Mouse (Mus musculus) neural tube, embryonic 13.5 days (tissue): ENCODE data around the gene Nrip2. TPM values are rescaled to one million over a fixed set of nuclear protein-coding genes. Genes with fewer than 3 reads are reported as not detected.

Source experiments
- ATAC-seq: fragments of 200-750 bp; cut with Nextera tagmentation; 2 replicates; pipeline ENCODE4 v1.8.0; 2017; ENCODE audit warnings: low read depth, mild to moderate bottlenecking, moderate TSS enrichment, moderate library complexity
- H3K27ac ChIP-seq: fragments of 300-500 bp; sonication (generic); replicated peaks from 2 replicates; pipeline ENCODE4 v1.5.1; 2015; ENCODE audit warnings: moderate library complexity, mild to moderate bottlenecking, inconsistent platforms
- H3K27me3 ChIP-seq: fragments of 300-500 bp; sonication (generic); 2 replicates; pipeline ENCODE4 v1.6.1; 2015; ENCODE audit warnings: mild to moderate bottlenecking, inconsistent platforms
- H3K36me3 ChIP-seq: fragments of 300-500 bp; sonication (generic); 2 replicates; pipeline ENCODE4 v1.6.1; 2015; ENCODE audit warnings: mild to moderate bottlenecking, inconsistent platforms
- H3K4me1 ChIP-seq: fragments of 300-500 bp; sonication (generic); replicated peaks from 2 replicates; pipeline ENCODE4 v1.6.1; 2015; ENCODE audit warnings: inconsistent platforms
- H3K4me2 ChIP-seq: fragments of 300-500 bp; sonication (generic); 2 replicates; pipeline ENCODE4 v1.6.1; 2015; ENCODE audit warnings: inconsistent platforms, mild to moderate bottlenecking, moderate library complexity
- H3K4me3 ChIP-seq: fragments of 300-500 bp; sonication (generic); 2 replicates; pipeline ENCODE4 v1.5.1; 2015; ENCODE audit warnings: mild to moderate bottlenecking, inconsistent platforms
- H3K9ac ChIP-seq: fragments of 300-500 bp; sonication (generic); 2 replicates; pipeline ENCODE4 v1.6.1; 2015; ENCODE audit warnings: moderate library complexity, mild to moderate bottlenecking, inconsistent platforms
- H3K9me3 ChIP-seq: fragments of 300-500 bp; sonication (generic); 2 replicates; pipeline ENCODE4 v1.6.1; 2016; ENCODE audit warnings: inconsistent platforms
- WGBS: fragments of 180-500 bp; shearing (Covaris S2); methylation state at CpG from one replicate; pipeline ENCODE4 v1.1.7; 2015; 5-methylcytosine and 5-hydroxymethylcytosine counted together
- polyA plus RNA-seq: library from polyadenylated mRNA; unstranded; fragments of >200 nt; fragmentation: Nextera tagmentation; extraction: Ambion mirVana; gene quantifications from 2 replicates; pipeline ENCODE4 v1.2.1, GENCODE M21; 2015

Nrip2 gene
- polyA plus RNA-seq, 1 experiment from 2014 or later = 8.6 TPM

GRCm38 (mm10) chr6:128399421-128400185, 507 bp downstream of the Nrip2 start:
- ATAC-seq = peak; percentile 86
- Histone ChIP-seq H3K36me3 (0 out of 2 replicates have a peak, but pooled peaks cover 2% of the 10 kb centered on the region), H3K4me3 (peak overlapping the region; percentile 26), H3K27ac (peak overlapping the region; percentile 77), H3K4me2 (peak overlapping the region; percentile 49), H3K4me1 (peaks cover 25% of the 10 kb centered on the region), H3K9ac (peak overlapping the region; percentile 41), H3K9me3 (no peaks in the 10 kb centered on the region), H3K27me3 (no peaks in the 10 kb centered on the region)
- 25% methylated on average over 14 of the region's 21 CpGs for WGBS

DNA sequence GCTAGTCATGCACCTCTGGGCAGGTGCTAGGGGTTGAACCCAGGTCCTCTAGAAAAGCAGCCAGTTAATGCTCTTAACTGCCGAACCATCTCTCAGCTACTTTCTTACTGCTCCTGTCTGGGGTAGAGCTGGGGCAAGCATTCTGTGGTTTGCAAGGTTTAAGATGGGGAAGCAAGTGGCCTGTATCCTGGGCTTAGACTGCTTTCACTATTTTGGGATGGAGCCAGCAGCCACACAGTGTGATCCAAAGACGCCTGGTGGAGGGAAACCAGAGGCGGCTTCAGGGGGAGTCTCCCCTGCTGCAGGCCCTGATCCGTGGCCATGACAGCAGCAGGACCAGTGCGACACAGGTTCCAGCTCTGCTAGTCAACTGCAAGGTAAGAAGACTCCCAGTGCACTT, 5.6 kb downstream of the Nrip2 start:
- no peak for ATAC-seq
- Histone ChIP-seq H3K4me3 (no peak overlapping the region), H3K9ac (no peak overlapping the region), H3K9me3 (no peaks in the 10 kb centered on the region), H3K4me2 (no peak overlapping the region), H3K4me1 (peaks cover 18% of the 10 kb centered on the region), H3K27ac (no peak overlapping the region), H3K27me3 (no peaks in the 10 kb centered on the region), H3K36me3 (peaks cover 49% of the 10 kb centered on the region)
- 69% methylated on average over 5 of the region's 5 CpGs for WGBS

DNA sequence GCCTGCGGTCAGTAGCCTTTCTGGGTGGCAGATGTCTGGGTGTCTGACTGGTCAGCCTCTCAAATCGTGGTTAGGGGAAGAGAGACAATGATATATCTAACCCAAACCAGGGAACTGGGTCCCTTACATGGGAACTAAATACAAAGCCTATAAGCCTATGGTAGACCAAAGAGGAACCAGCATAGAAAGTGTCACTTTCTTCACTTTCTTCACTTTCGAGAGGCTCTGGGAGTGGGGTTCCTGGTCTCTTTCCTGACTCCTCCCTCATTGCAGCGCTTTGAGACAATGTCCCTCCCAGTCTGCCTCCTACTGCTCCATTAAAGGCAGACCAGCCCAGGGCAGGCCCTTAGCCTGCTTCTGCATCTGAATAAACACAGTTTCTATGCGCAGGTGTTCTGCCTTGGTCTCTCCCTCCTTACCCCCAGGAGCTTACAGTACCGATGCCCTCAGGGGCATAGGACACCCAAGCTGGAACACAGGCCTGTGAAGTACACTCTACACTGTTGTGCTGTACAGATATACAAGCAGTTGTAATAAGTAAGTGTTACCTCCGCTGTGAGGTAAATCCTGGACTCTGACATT, 9.5 kb downstream of the Nrip2 start:
- no peak overlapping the region for H3K9ac ChIP-seq
- H3K36me3 ChIP-seq = peaks cover 85% of the 10 kb centered on the region
- no peak for ATAC-seq
- H3K27me3 ChIP-seq = no peaks in the 10 kb centered on the region
- no peaks in the 10 kb centered on the region for H3K9me3 ChIP-seq
- 88% methylated on average over 7 of the region's 7 CpGs for WGBS
- no peaks in the 10 kb centered on the region for H3K4me1 ChIP-seq
- no peak overlapping the region for H3K27ac ChIP-seq
- H3K4me3 ChIP-seq = no peak overlapping the region
- H3K4me2 ChIP-seq = no peak overlapping the region

DNA sequence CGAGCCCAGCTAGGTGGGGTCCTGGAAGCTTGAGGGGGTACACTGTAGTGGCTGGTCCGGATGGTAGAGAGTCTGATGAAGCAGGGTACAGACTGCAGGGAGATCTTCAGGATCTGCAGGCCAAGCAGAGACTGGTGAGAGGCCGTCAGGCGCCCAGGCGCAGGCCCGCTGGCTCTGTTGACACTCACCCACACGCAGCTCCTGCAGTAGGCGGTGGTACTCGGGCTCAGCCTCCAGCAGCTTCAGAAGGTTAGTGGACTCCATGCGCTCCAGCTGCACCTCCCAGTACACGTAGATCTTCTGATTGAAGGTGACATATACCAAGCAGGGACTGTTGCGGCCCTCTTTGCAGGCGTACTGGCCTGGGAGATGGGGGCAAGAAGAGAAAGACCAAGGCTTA, 11.2 kb downstream of the Nrip2 start:
- Histone ChIP-seq H3K4me1 (no peaks in the 10 kb centered on the region), H3K4me3 (no peak overlapping the region), H3K9ac (no peak overlapping the region), H3K36me3 (peaks cover 84% of the 10 kb centered on the region), H3K27me3 (no peaks in the 10 kb centered on the region), H3K4me2 (no peak overlapping the region), H3K27ac (no peak overlapping the region), H3K9me3 (no peaks in the 10 kb centered on the region)
- ATAC-seq = no peak
- 96% methylated on average over 13 of the region's 13 CpGs for WGBS

GRCm38 (mm10) chr6:128411115-128411514, 12.0 kb downstream of the Nrip2 start:
- Histone ChIP-seq H3K4me1 (no peaks in the 10 kb centered on the region), H3K36me3 (peaks cover 84% of the 10 kb centered on the region), H3K4me3 (no peak overlapping the region), H3K4me2 (no peak overlapping the region), H3K27ac (no peak overlapping the region), H3K9me3 (no peaks in the 10 kb centered on the region), H3K9ac (no peak overlapping the region), H3K27me3 (no peaks in the 10 kb centered on the region)
- WGBS = 21% methylated on average over 3 of the region's 3 CpGs
- ATAC-seq = peak; percentile 29; the same call in 1 of the 2 replicates

GRCm38 (mm10) chr6:128416169-128416568, 17.1 kb downstream of the Nrip2 start:
- peaks cover 36% of the 10 kb centered on the region for H3K36me3 ChIP-seq
- H3K27me3 ChIP-seq = no peaks in the 10 kb centered on the region
- no peak overlapping the region for H3K9ac ChIP-seq
- H3K4me1 ChIP-seq = no peaks in the 10 kb centered on the region; the same call in 1 of the 2 replicates
- 90% methylated on average over 5 of the region's 5 CpGs for WGBS
- no peak overlapping the region for H3K27ac ChIP-seq
- ATAC-seq = no peak
- no peaks in the 10 kb centered on the region for H3K9me3 ChIP-seq
- H3K4me3 ChIP-seq = no peak overlapping the region
- no peak overlapping the region for H3K4me2 ChIP-seq

- no peak overlapping the region for H3K9ac ChIP-seq
- ATAC-seq = no peak
Observed at GRCm38 (mm10) chr6:128418076-128418475, 19.0 kb downstream of the Nrip2 start.

GRCm38 (mm10) chr6:128421036-128421435, 21.9 kb downstream of the Nrip2 start:
- H3K9ac ChIP-seq = no peak overlapping the region
- H3K27me3 ChIP-seq = no peaks in the 10 kb centered on the region
- H3K36me3 ChIP-seq = peaks cover 2% of the 10 kb centered on the region; the same call in 1 of the 2 replicates
- H3K4me2 ChIP-seq = no peak overlapping the region
- H3K9me3 ChIP-seq = no peaks in the 10 kb centered on the region
- WGBS = 95% methylated on average over 2 of the region's 2 CpGs
- peaks cover 18% of the 10 kb centered on the region for H3K4me1 ChIP-seq
- H3K4me3 ChIP-seq = no peak overlapping the region
- no peak overlapping the region for H3K27ac ChIP-seq
- no peak for ATAC-seq

More at GRCm38 (mm10) chr6:128418076-128418475, 19.0 kb downstream of the Nrip2 start:
- H3K4me2 ChIP-seq = no peak overlapping the region
- peaks cover 10% of the 10 kb centered on the region for H3K4me1 ChIP-seq
- H3K36me3 ChIP-seq = peaks cover 17% of the 10 kb centered on the region
- no peaks in the 10 kb centered on the region for H3K27me3 ChIP-seq
- H3K9me3 ChIP-seq = no peaks in the 10 kb centered on the region
- no peak overlapping the region for H3K27ac ChIP-seq
- 95% methylated on average over 1 of the region's 1 CpGs for WGBS
- H3K4me3 ChIP-seq = no peak overlapping the region

GRCm38 (mm10) chr6:128421480-128421879, 22.4 kb downstream of the Nrip2 start:
- H3K27me3 ChIP-seq = no peaks in the 10 kb centered on the region
- H3K36me3 ChIP-seq = no peaks in the 10 kb centered on the region
- no peak overlapping the region for H3K4me2 ChIP-seq
- no peak overlapping the region for H3K4me3 ChIP-seq
- H3K4me1 ChIP-seq = peaks cover 18% of the 10 kb centered on the region
- no peaks in the 10 kb centered on the region for H3K9me3 ChIP-seq
- WGBS = 84% methylated on average over 3 of the region's 3 CpGs
- no peak overlapping the region for H3K9ac ChIP-seq
- H3K27ac ChIP-seq = no peak overlapping the region
- ATAC-seq = no peak

DNA sequence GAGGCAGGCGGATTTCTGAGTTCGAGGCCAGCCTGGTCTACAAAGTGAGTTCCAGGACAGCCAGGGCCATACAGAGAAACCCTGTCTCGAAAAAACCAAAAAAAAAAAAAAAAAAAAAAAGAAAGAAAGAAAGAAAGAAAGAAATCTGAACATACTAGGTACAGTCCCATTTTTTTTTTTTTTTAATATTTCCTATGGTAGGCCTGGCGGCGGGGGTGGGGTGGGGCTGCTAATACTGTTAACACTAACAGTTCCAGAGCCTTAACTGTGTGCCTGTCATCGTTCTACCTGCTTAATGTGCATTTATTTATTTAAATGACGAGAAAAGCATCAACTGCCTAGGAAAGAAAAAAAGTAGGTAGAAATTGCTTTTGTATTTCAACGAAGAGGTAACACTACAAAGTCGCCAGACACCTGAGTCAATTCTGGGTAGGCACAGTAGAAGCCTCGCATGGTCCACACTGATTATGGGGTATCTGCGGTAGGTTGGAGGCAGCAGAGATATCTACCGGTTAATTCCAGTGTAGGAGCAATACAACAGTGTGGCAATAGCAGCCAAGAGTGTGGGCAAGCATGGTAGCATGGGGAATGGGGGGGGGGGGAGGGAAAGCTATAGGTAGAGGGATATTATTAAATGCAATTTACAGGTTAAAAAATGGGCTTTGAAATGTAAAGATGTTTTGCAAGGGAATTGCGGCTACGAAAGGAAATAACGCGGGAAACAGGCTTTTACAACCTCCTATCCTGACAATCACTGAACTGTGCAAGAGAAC, 24.6 kb downstream of the Nrip2 start:
- no peaks in the 10 kb centered on the region for H3K9me3 ChIP-seq
- ATAC-seq = peak; percentile 67
- peak overlapping the region; percentile 97 for H3K27ac ChIP-seq
- H3K27me3 ChIP-seq = no peaks in the 10 kb centered on the region
- H3K4me3 ChIP-seq = peak overlapping the region; percentile 63
- H3K9ac ChIP-seq = peak overlapping the region; percentile 77
- H3K36me3 ChIP-seq = peaks cover 9% of the 10 kb centered on the region; the same call in 1 of the 2 replicates
- peak overlapping the region; percentile 74 for H3K4me2 ChIP-seq
- peaks cover 18% of the 10 kb centered on the region for H3K4me1 ChIP-seq
- 50% methylated on average over 16 of the region's 16 CpGs for WGBS

DNA sequence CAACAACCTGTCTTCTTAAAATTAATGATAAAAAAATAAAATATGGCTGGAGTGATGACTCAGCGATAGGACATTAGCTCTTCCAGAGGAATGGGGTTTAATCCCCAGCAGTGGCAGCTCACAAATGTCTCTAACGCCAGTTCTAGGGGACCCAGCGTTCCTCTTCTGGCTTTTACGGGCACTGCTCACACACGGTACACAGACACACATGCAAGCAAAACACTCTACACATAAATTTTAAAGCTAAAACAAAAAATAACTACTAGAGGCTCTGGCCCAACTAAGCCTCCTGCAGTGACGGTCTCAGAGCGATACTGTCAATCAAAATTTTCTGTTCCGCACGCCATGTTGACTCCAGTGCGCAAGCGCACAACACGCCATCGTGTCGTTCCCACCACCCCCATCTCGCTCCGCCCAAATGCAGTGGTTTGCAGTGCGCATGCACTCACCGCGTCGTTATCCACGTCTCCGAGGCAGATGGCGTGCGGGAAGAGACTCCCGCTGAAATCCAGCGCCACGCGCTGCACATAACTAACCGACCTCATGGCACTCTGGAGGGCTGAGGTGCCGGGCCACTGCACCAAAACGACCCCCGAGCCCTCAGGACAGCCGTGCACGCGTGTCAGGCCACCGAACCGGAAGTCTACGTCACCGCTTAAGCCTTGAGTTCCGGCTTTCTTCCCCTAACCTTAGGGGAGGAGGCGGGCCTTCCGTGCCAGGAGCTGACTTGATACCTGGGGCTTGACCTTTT, 25.3 kb downstream of the Nrip2 start, which contains the start of gene Itfg2:
Itfg2 (minus strand) TSS at position 663 of the 751 bp plus-strand sequence.
- Histone ChIP-seq H3K27ac (peak within 1 kb of the TSS; percentile 97), H3K9ac (peak within 1 kb of the TSS; percentile 77), H3K9me3 (no peaks in the 10 kb centered on the region), H3K4me1 (peaks cover 18% of the 10 kb centered on the region), H3K36me3 (peaks cover 17% of the 10 kb centered on the region), H3K27me3 (no peaks in the 10 kb centered on the region), H3K4me2 (peak within 1 kb of the TSS; percentile 74), H3K4me3 (peak within 1 kb of the TSS; percentile 63)
- peak; percentile 96 for ATAC-seq
- WGBS = under 1% methylated on average over 42 of the region's 42 CpGs
